Mouse (Mus musculus) brain, embryonic 14.5 days (tissue): ENCODE measurements around the gene Ypel4.

Source experiments
- CTCF ChIP-seq: fragments of 200-500 bp; IDR thresholded peaks from 2 replicates; pipeline ENCODE4 v1.5.1; 2012; ENCODE audit warnings: inconsistent platforms, mild to moderate bottlenecking, moderate library complexity, borderline replicate concordance; ENCODE audit not compliant: insufficient read depth, insufficient read length; ENCODE audit errors: extremely low read depth
- POLR2A ChIP-seq: fragments of 200-500 bp; IDR thresholded peaks from 2 replicates; pipeline ENCODE4 v1.6.1; 2012; ENCODE audit warnings: mild to moderate bottlenecking, inconsistent platforms, borderline replicate concordance; ENCODE audit not compliant: poor library complexity, insufficient read depth, insufficient read length, severe bottlenecking; ENCODE audit errors: extremely low read depth

GRCm38 (mm10) chr2:84783315-84783714 lies 49.5 kb downstream of the Ypel4 start:
- TF ChIP-seq POLR2A (no peak), CTCF (no peak)
